Mouse (Mus musculus) bone marrow macrophage, adult 2 months (primary cell): ENCODE measurements around the gene Vdr.

Experiments
- CTCF ChIP-seq: IDR thresholded peaks from 2 replicates; pipeline ENCODE4 v1.5.1; 2012; ENCODE audit warnings: low read depth, mild to moderate bottlenecking, low read length, moderate library complexity
- POLR2A ChIP-seq: IDR thresholded peaks from 2 replicates; pipeline ENCODE4 v1.6.1; 2012; ENCODE audit warnings: mild to moderate bottlenecking, low read depth, low read length, borderline replicate concordance

DNA sequence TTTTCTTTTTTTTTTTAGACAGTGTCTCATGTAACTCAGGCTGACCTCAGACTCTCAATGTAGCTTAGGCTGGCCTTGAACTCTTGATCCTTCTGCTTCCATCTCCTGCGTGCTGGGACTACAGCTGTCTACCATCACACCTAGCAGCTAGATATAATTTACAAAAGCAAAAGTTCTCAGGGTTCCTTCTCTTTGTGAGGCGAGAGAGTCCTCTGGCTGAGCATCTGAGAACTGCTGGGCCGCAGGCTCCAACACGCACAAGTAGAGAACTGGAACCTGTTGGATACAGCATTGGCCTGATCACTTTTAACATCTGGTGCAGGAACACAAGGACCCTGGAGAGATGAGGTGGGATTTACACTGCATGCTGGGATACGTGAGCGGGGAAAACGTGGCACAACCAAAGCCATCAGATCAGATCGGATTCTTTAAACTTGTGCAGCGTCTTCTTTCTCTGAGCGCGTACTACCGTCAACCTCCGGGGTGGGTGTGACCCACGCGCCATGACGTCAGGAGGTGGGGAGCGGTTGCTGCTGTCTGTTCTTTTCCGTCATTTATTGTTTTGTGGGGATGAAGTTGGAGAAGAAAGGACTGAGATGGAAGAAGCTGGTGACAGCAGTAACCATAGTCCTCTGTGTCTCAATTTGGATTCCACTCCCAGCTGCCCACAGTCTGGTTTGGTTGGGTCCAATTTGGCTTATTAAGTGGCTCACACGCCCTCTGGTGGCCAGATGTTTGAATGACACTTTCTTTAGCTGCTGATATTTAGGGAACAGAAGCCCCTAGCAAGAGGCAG, 61.1 kb downstream of the Vdr start:
- peak; percentile 1; the same call in 1 of the 2 replicates for TF ChIP-seq POLR2A
- TF ChIP-seq CTCF = peak; percentile 80
